Mouse (Mus musculus) forebrain, embryonic 12.5 days (tissue): ENCODE results near the gene Gtf2ird1. TPM values are rescaled to one million over a fixed set of nuclear protein-coding genes. Genes with fewer than 3 reads are reported as not detected.
A peak's percentile ranks its signal among the peaks of the same experiment; 100 is the strongest.
"Not testable (repeated sequence)": the region's sequence is repeated elsewhere in the genome, so short reads cannot be mapped to it uniquely, and the experiment has no call there.

ENCODE experiments used
- ATAC-seq: fragments of 200-750 bp; cut with Nextera tagmentation; 2 replicates; pipeline ENCODE4 v1.8.0; 2017; ENCODE audit warnings: moderate TSS enrichment; ENCODE audit not compliant: low FRiP score
- H3K27ac ChIP-seq: fragments of 300-500 bp; sonication (generic); 2 replicates; pipeline ENCODE4 v1.5.1; 2016; ENCODE audit warnings: mild to moderate bottlenecking
- H3K27me3 ChIP-seq: fragments of 300-500 bp; sonication (generic); 2 replicates; pipeline ENCODE4 v1.6.1; 2016; ENCODE audit warnings: mild to moderate bottlenecking
- H3K36me3 ChIP-seq: fragments of 300-500 bp; sonication (generic); replicated peaks from 2 replicates; pipeline ENCODE4 v1.6.1; 2016; ENCODE audit warnings: mild to moderate bottlenecking
- H3K4me1 ChIP-seq: fragments of 300-500 bp; sonication (generic); 2 replicates; pipeline ENCODE4 v1.6.1; 2016
- H3K4me2 ChIP-seq: fragments of 300-500 bp; sonication (generic); 2 replicates; pipeline ENCODE4 v1.6.1; 2016; ENCODE audit warnings: mild to moderate bottlenecking, moderate library complexity
- H3K4me3 ChIP-seq: fragments of 300-500 bp; sonication (generic); replicated peaks from 2 replicates; pipeline ENCODE4 v1.5.1; 2016; ENCODE audit warnings: mild to moderate bottlenecking
- H3K9ac ChIP-seq: fragments of 300-500 bp; sonication (generic); 2 replicates; pipeline ENCODE4 v1.6.1; 2016; ENCODE audit warnings: mild to moderate bottlenecking
- H3K9me3 ChIP-seq: fragments of 300-500 bp; sonication (generic); 2 replicates; pipeline ENCODE4 v1.6.1; 2016
- WGBS: fragments of 180-500 bp; shearing (Covaris S2); methylation state at CpG from one replicate; pipeline ENCODE4 v1.1.7; 2016; 5-methylcytosine and 5-hydroxymethylcytosine counted together
- polyA plus RNA-seq: library from polyadenylated mRNA; unstranded; fragments of >200 nt; fragmentation: Nextera tagmentation; extraction: Ambion mirVana; gene quantifications from 2 replicates; pipeline ENCODE4 v1.2.1, GENCODE M21; 2016

Gtf2ird1 gene
- polyA plus RNA-seq, 1 experiment from 2014 or later, result 112 TPM

DNA sequence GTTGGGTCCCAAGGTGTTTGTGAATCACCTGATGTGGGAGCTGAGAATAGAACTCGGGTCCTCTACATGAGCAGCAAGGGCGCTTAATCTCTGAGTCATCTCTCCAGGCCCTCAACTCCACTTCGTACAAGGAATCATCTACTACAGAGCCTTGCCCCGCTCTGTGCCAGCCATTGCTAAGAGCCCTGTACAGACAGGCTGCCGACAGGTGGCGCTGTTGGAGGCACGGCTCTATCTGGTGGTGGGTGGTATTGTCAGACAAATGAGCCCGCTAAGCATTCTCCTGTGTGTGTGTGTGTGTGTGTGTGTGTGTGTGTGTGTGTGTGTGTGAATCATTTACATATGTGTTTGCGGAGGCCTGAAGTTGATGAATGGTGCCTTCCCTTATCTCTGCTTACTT, 111.1 kb downstream of the Gtf2ird1 start:
- 78% methylated on average over 9 of the region's 9 CpGs for WGBS
- Histone ChIP-seq H3K9ac (no peak overlapping the region), H3K9me3 (no peaks in the 10 kb centered on the region), H3K36me3 (no peaks in the 10 kb centered on the region), H3K27ac (no peak overlapping the region), H3K4me2 (no peak overlapping the region), H3K27me3 (no peaks in the 10 kb centered on the region), H3K4me1 (peaks cover under 1% of the 10 kb centered on the region), H3K4me3 (no peak overlapping the region)
- no peak for ATAC-seq

DNA sequence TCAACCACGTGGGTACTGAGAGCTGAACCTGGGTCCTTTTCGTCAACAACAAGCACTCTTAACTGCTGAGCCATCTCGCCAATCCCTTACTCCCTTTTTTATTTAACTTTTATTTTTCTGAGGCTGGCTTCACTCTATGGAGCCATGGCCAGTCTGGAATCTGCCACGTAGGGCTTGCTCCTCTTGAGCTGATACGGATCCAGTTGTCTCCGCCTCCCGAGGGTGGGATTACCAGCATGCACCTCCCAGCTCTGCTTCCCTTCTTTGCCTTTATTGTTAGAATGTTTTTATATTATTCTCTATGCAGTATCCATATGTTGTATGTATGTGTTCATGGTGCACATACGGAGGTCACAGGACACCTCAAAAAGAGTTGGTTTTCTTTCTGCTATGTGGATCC, 112.4 kb downstream of the Gtf2ird1 start:
- no peak overlapping the region for H3K9ac ChIP-seq
- H3K4me3 ChIP-seq, result no peak overlapping the region
- H3K36me3 ChIP-seq, result no peaks in the 10 kb centered on the region
- H3K4me1 ChIP-seq, result no peaks in the 10 kb centered on the region
- ATAC-seq, result no peak
- no peaks in the 10 kb centered on the region for H3K9me3 ChIP-seq
- H3K27ac ChIP-seq, result no peak overlapping the region
- H3K27me3 ChIP-seq, result no peaks in the 10 kb centered on the region
- no peak overlapping the region for H3K4me2 ChIP-seq
- 81% methylated on average over 8 of the region's 8 CpGs for WGBS

DNA sequence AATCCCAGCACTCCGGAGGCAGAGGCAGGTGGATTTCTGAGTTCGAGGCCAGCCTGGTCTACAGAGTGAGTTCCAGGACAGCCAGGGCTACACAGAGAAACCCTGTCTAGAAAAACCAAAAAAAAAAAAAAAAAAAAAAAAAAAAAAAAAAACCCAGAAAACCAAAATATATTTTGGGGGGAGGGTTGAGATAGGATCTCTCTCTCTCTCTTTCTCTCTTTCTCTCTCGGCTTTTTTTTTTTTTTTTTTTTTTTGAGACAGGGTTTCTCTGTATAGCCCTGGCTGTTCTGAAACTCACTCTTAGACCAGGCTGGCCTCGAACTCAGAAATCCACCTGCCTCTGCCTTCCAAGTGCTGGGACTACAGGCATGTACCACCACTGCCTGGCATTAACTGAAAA, 113.0 kb downstream of the Gtf2ird1 start:
- not testable (repeated sequence) for H3K4me3 ChIP-seq

DNA sequence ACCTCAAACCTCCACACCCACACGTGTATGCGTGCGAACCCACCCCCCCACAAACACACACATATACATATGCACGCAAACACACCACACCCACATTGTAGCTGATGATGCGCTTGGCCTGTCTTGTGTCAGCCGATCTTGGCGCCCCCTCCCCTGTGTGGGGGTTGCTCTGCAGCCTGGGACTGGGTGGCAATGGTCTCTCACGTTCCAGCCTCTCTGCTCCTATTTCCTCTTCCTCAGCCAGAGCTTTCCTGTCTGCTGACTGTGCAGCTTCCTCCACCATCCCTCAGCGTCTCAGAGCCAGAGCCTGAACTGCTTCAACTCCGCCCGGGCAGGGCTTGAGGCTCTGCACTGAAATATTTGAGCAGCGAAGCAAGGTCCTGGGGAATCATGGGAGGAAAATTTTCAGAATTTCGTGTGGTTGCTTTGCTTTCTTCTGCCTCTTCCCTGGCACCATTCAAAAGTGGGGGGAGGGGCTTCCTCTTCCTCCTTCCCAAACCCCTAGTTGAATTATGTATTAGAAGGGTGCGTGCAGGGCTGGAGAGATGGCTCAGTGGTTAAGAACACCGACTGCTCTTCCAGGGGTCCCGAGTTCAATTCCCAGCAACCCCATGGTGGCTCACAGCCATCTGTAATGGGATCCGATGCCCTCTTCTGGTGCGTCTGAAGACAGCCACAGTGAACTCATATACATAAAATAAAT, 113.9 kb downstream of the Gtf2ird1 start:
- no peaks in the 10 kb centered on the region for H3K27me3 ChIP-seq
- no peaks in the 10 kb centered on the region for H3K36me3 ChIP-seq
- no peak overlapping the region for H3K4me3 ChIP-seq
- 79% methylated on average over 18 of the region's 18 CpGs for WGBS
- no peaks in the 10 kb centered on the region for H3K9me3 ChIP-seq
- ATAC-seq, result no peak
- no peak overlapping the region for H3K4me2 ChIP-seq
- no peaks in the 10 kb centered on the region for H3K4me1 ChIP-seq
- H3K9ac ChIP-seq, result no peak overlapping the region
- no peak overlapping the region for H3K27ac ChIP-seq

More for the DNA sequence above, 113.0 kb downstream of the Gtf2ird1 start:
- not testable (repeated sequence) for H3K4me1 ChIP-seq, H3K4me2 ChIP-seq, H3K27ac ChIP-seq, H3K36me3 ChIP-seq, ATAC-seq, H3K9ac ChIP-seq, H3K9me3 ChIP-seq, H3K27me3 ChIP-seq
- WGBS, result 91% methylated on average over 3 of the region's 4 CpGs

DNA sequence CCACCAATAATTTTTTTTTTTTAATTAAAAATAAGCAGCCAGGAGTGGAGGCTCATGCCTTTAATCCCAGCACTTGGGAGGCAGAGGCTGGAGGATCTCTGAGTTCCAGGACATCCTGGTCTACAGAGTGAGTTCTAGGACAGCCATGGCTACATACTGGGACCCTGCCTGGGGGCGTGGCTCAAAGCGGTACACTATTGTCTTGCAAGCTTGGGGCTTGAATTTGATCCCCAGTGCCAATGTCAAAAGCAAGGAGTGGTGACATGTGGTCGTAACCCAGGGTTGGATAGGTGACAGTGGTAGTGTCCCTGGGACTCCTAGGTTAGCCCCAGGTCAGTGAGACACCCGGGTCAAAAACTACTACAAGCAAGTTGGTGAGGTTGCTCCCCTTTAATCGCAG, 114.8 kb downstream of the Gtf2ird1 start:
- no peak for ATAC-seq
- Histone ChIP-seq H3K4me3 (no peak overlapping the region), H3K9ac (no peak overlapping the region), H3K36me3 (no peaks in the 10 kb centered on the region), H3K27me3 (no peaks in the 10 kb centered on the region), H3K9me3 (no peaks in the 10 kb centered on the region), H3K4me2 (no peak overlapping the region), H3K27ac (no peak overlapping the region), H3K4me1 (no peaks in the 10 kb centered on the region)
- 98% methylated on average over 5 of the region's 5 CpGs for WGBS

DNA sequence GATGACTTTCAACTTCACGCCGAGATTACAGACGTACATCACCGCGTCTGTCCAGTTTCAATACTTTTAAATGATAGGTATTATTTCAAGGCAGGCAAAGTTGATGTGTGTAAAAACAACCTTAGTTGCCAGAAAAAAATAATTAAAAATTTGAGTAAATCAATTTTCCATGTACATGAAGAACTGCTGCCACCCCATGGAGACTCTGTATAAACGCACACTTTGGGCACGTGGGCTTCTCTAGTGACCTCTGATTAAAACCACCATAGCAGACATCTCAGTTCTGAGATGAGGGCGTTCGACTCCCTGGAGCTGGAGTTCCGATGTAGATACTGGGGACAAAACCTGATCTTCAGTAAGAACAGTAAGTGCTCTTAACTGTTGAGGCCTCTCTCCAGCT, 115.2 kb downstream of the Gtf2ird1 start:
- no peak for ATAC-seq
- Histone ChIP-seq H3K9ac (no peak overlapping the region), H3K27ac (no peak overlapping the region), H3K4me2 (no peak overlapping the region), H3K4me1 (no peaks in the 10 kb centered on the region), H3K36me3 (no peaks in the 10 kb centered on the region), H3K9me3 (no peaks in the 10 kb centered on the region), H3K27me3 (no peaks in the 10 kb centered on the region), H3K4me3 (no peak overlapping the region)
- 79% methylated on average over 10 of the region's 10 CpGs for WGBS

DNA sequence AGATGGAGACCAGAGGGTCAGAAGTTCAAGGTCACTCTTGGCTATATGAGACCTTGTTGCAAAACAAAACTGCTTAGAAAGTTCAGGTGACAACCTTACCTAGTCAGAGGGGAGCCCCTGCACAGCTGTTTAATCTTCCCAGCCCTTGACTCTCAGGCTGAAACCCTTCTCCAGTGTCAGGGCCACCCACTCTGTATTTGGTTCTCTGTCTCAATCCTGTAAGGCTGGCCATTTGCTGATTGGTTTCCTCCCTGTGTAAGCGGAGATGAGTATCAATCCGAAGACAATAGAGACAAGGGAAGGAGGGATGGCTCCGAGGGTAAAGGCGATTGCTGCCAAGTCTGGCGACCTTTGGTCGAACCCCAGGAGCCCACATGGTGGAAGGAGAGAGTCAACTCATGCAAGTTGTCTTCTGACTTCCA, 116.4 kb downstream of the Gtf2ird1 start:
- Histone ChIP-seq H3K36me3 (no peaks in the 10 kb centered on the region), H3K27me3 (no peaks in the 10 kb centered on the region), H3K4me2 (no peak overlapping the region), H3K4me1 (no peaks in the 10 kb centered on the region), H3K9me3 (no peaks in the 10 kb centered on the region), H3K27ac (no peak overlapping the region), H3K4me3 (no peak overlapping the region), H3K9ac (no peak overlapping the region)
- 27% methylated on average over 6 of the region's 6 CpGs for WGBS
- ATAC-seq, result no peak

DNA sequence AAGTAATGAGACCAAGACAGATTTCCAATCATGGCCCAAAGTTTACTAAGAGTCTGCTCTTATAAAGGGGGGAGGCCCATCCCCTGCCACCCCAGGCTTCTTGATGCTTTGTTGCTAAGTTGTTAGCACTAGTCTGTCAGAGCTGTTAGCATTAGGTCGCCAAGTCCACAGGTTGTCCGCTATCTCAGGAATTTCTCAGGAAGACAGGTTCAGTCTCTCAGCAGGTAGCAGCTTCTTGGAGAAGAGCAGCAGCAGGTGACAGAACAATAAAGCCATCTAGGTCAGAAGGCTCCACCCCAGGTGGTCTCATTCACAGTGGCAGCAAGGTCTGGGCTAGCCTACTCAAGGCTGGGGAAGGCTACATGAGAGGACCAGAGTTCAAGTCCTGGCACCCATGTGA, 119.5 kb downstream of the Gtf2ird1 start:
- not testable (repeated sequence) for H3K27ac ChIP-seq, H3K9me3 ChIP-seq, H3K27me3 ChIP-seq, H3K36me3 ChIP-seq, H3K4me3 ChIP-seq, H3K4me2 ChIP-seq, H3K9ac ChIP-seq, ATAC-seq, H3K4me1 ChIP-seq
- WGBS, result 72% methylated on average over 2 of the region's 2 CpGs

DNA sequence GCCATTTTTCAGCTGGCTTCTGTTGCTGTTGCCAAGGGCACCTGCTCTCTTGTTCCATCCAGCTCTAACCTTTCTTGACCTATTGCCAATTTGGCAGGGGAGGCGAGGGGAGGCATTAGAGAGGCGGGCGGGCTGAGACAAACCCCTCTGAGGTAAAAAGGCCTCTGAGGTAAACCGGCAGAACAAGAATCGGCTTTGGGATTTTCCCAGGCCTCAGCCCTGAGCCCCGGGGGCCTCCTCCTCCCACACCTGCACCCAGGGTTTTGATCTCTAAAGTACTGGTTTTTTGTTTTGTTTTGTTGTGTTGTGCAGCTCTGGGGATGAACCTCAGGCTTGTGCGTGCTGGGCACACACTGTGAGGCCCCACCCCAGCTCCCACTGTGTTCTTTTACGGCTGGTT, 123.8 kb downstream of the Gtf2ird1 start:
- Histone ChIP-seq H3K36me3 (no peaks in the 10 kb centered on the region), H3K9ac (no peak overlapping the region), H3K4me3 (no peak overlapping the region), H3K4me2 (no peak overlapping the region), H3K9me3 (no peaks in the 10 kb centered on the region), H3K27ac (0 out of 2 replicates have a peak overlapping the region, but pooled peaks have one; percentile 25), H3K4me1 (peaks cover 4% of the 10 kb centered on the region), H3K27me3 (no peaks in the 10 kb centered on the region)
- ATAC-seq, result no peak
- 25% methylated on average over 8 of the region's 8 CpGs for WGBS

DNA sequence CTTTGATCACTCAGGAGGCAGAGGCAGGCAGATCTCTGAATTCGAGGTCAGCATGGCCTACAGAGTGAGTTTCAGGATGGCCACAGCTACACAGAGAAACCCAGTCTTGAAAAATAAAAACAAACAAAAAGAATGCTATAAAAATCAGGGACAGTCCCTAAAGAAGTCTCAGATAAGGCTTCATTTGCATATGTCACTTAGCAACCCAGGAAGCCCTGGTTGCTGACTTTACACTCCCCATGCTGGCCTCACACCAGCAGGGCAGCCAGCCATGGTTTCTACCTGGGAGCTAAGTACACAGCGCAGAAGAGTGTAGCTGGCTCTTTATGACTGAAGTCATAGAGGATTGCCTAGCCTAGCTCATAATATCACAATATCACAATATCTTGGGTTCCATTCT, 126.4 kb downstream of the Gtf2ird1 start:
- Histone ChIP-seq H3K36me3 (no peaks in the 10 kb centered on the region), H3K4me1 (peaks cover 4% of the 10 kb centered on the region)
- 91% methylated on average over 2 of the region's 2 CpGs for WGBS

DNA sequence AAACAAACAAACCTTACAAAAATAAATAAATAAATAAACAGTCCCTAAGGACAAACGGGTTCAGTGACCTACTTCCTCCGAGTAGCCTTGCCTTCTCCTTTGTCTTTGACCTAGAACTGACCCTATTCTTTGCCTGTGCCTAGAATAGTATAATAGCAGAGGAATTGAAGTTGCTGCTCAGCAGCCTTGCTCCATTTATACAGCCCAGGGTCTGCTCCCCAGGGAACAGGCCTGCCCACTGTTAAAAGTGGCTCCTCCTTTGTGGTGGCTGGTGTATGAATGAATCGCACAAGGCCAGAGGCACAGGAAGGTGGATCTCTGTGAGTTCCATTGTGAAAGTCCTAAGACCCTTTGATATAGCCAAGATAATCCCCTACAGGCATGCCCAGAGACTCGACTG, 127.2 kb downstream of the Gtf2ird1 start:
- WGBS, result 19% methylated on average over 4 of the region's 4 CpGs
- Histone ChIP-seq H3K4me1 (peaks cover 4% of the 10 kb centered on the region), H3K27me3 (no peaks in the 10 kb centered on the region), H3K9ac (no peak overlapping the region), H3K27ac (no peak overlapping the region), H3K9me3 (no peaks in the 10 kb centered on the region), H3K4me3 (no peak overlapping the region), H3K4me2 (no peak overlapping the region), H3K36me3 (no peaks in the 10 kb centered on the region)
- no peak for ATAC-seq

More for the DNA sequence above, 126.4 kb downstream of the Gtf2ird1 start:
- Histone ChIP-seq H3K4me2 (no peak overlapping the region), H3K9ac (no peak overlapping the region), H3K27ac (no peak overlapping the region), H3K4me3 (no peak overlapping the region), H3K27me3 (no peaks in the 10 kb centered on the region), H3K9me3 (no peaks in the 10 kb centered on the region)
- no peak for ATAC-seq

DNA sequence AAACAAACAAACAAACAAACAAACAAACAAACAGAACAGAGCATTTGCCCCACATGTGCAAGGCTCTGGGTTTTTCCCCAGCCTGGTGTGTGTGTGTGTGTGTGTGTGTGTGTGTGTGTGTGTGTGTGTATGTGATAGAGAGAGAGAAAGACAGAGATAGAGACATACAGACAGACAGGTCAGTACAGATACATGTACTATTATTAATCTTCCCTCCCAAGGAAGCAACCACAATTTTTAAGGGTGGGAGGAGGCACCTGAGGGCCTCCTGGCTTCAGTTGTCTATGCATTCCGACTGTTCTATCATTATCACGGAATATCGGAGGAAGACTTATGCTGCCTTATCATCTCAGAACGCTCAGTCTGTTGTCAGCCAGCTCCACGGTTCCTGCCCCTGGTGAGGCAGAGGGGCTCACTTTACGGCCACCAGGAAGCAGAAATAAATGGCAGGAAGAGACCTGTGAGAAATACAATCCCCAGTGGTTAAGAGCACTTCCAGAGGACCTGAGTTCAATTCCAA, 128.0 kb downstream of the Gtf2ird1 start:
- ATAC-seq, result no peak
- no peak overlapping the region for H3K4me2 ChIP-seq
- H3K36me3 ChIP-seq, result no peaks in the 10 kb centered on the region
- no peak overlapping the region for H3K9ac ChIP-seq
- H3K27me3 ChIP-seq, result no peaks in the 10 kb centered on the region
- no peaks in the 10 kb centered on the region for H3K9me3 ChIP-seq
- WGBS, result 91% methylated on average over 6 of the region's 6 CpGs
- no peak overlapping the region for H3K27ac ChIP-seq
- no peak overlapping the region for H3K4me3 ChIP-seq
- H3K4me1 ChIP-seq, result peaks cover 4% of the 10 kb centered on the region

DNA sequence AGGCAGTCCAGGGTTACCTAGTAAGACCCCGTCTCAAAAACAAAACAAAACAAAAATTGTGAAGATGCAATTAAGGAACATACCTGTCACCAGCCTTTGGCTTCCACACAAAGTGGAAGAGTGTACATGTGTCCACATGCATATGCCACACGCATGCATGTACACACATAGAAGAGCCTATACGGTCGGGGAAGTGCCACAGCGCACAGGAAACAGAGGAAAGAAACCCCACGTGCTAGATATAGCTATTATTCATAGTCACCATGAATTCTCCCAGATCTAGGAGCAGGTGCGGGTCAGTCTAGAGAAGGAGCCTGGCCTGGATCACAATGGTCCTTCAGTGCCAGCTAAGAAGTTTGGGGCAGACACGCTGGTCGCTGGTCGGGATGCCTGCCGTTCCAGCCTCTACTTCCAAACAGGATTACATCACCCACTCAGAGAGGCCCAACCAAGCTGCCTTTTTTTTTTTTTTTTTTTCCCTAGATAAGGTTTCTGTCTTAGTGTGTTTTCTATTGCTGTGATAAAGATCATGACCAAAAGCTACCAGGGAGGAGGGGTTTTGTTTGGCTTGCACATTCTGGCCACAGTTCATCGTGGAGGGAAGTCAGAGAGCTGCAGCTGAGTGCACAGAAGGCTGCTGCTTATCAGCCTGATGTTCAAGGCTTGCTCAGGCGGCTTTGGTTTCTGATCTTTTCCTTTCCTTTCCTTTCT, 130.5 kb downstream of the Gtf2ird1 start:
- Histone ChIP-seq H3K9ac (no peak overlapping the region), H3K27ac (no peak overlapping the region), H3K9me3 (no peaks in the 10 kb centered on the region), H3K27me3 (no peaks in the 10 kb centered on the region), H3K4me1 (no peaks in the 10 kb centered on the region), H3K36me3 (no peaks in the 10 kb centered on the region), H3K4me3 (no peak overlapping the region), H3K4me2 (no peak overlapping the region)
- ATAC-seq, result no peak
- WGBS, result 81% methylated on average over 13 of the region's 13 CpGs
